Mouse (Mus musculus) C2C12 (cell line): ENCODE measurements around the gene Togaram2.

Source experiments
- CEBPB ChIP-seq: IDR thresholded peaks from one replicate; pipeline ENCODE4 v1.6.1; 2011; ENCODE audit warnings: low read depth, mild to moderate bottlenecking, control low read depth, moderate library complexity
- CTCF ChIP-seq: IDR thresholded peaks from one replicate; pipeline ENCODE4 v1.5.1; 2011; ENCODE audit not compliant: control insufficient read depth, insufficient read depth, insufficient read length
- USF1 ChIP-seq: IDR thresholded peaks from one replicate; pipeline ENCODE4 v1.6.1; 2011; ENCODE audit warnings: low read depth, mild to moderate bottlenecking, control low read depth, moderate library complexity

GRCm38 (mm10) chr17:71774173-71774572, 101.1 kb downstream of the Togaram2 start:
- TF ChIP-seq CTCF (no peak), USF1 (no peak), CEBPB (no peak)
